ENCODE assay signal across 10 mouse cellular contexts in genomic region chr12:33020011-33020410, GRCm38 (mm10).
DNase-seq lines count a peak whose midpoint lies in the region; ATAC-seq and TF ChIP-seq lines count a peak whose summit lies in the region.
"Had no signal": no experiment of that assay in that cellular context is flagged by ENCODE, and none has a peak within 500 bp of the region (broad histone marks: within the 10 kb centered on the region; RNA-seq: fewer than 3 reads in every experiment).

No protein-coding gene starts in this region.

- no peaks in the 10 kb centered on the region for H3K9me3 ChIP-seq in lung, postnatal 0 days (ENCODE audit: low read length)
- H3K9me3 ChIP-seq in midbrain, embryonic 14.5 days (ENCODE audit: control insufficient read depth, low read length), result no peaks in the 10 kb centered on the region
- H3K9me3 ChIP-seq: liver, embryonic 15.5 days had no signal

- peak; percentile 54 to 83 for DNase-seq in urinary bladder, adult 18-20 months (ENCODE audit: low spot score in 2 of 2)
- no peak for DNase-seq in urinary bladder, postnatal 10 days (ENCODE audit: low spot score)
- DNase-seq in fibroblast of lung, adult 2 months (ENCODE audit: low read depth), result peak; percentile 95
- peak; percentile 81 for DNase-seq in lung, postnatal 0 days (ENCODE audit: low spot score)
- no peak for DNase-seq in midbrain, embryonic 14.5 days
- no peak for DNase-seq in cerebellum, postnatal 4 days (ENCODE audit: low spot score in 2 of 2)
- no peak for DNase-seq in neural tube, embryonic 10.5 days (ENCODE audit: extremely low spot score, low spot score)
- DNase-seq: layer of hippocampus, adult 9-11 months had no signal

- TF ChIP-seq EP300 in lung, postnatal 0 days (IDR thresholded peaks at IDR 0.05), result no peak

- no peak overlapping the region for H3K27ac ChIP-seq in lung, postnatal 0 days (ENCODE audit: low read length)
- H3K27ac ChIP-seq in midbrain, embryonic 14.5 days (replicated peaks; ENCODE audit: low read depth, low read length), result no peak overlapping the region
- H3K27ac ChIP-seq: embryonic facial prominence, embryonic 12.5 days; liver, embryonic 15.5 days had no signal

- peaks cover 4% of the 10 kb centered on the region; the same call in 1 of the 2 replicates for H3K4me1 ChIP-seq in lung, postnatal 0 days (ENCODE audit: insufficient read depth, low read depth, low read length)
- peaks cover 3% of the 10 kb centered on the region for H3K4me1 ChIP-seq in midbrain, embryonic 14.5 days (ENCODE audit: control insufficient read depth, insufficient read depth, low read length)
- H3K4me1 ChIP-seq: liver, embryonic 15.5 days had no signal

- WGBS in lung, postnatal 0 days, result 66% methylated on average over 6 of the region's 6 CpGs
- 91% methylated on average over 6 of the region's 6 CpGs for WGBS in midbrain, embryonic 14.5 days

- no peak overlapping the region for H3K9ac ChIP-seq in lung, postnatal 0 days (replicated peaks; ENCODE audit: low read depth)
- H3K9ac ChIP-seq in midbrain, embryonic 14.5 days (replicated peaks; ENCODE audit: low read length), result no peak overlapping the region
- H3K9ac ChIP-seq: embryonic facial prominence, embryonic 12.5 days; liver, embryonic 15.5 days had no signal

- TF ChIP-seq CTCF in lung, postnatal 0 days (IDR thresholded peaks at IDR 0.05), result no peak

- no peak overlapping the region for H3K4me3 ChIP-seq in lung, postnatal 0 days (ENCODE audit: low read depth, low read length)
- no peak overlapping the region for H3K4me3 ChIP-seq in midbrain, embryonic 14.5 days (replicated peaks; ENCODE audit: low read depth, low read length)
- H3K4me3 ChIP-seq: embryonic facial prominence, embryonic 12.5 days; liver, embryonic 15.5 days had no signal

- no peak overlapping the region for H3K4me2 ChIP-seq in lung, postnatal 0 days (replicated peaks; ENCODE audit: low read depth, low read length)
- H3K4me2 ChIP-seq in midbrain, embryonic 14.5 days (ENCODE audit: low read length), result no peak overlapping the region
- H3K4me2 ChIP-seq: embryonic facial prominence, embryonic 12.5 days; liver, embryonic 15.5 days had no signal

- no peaks in the 10 kb centered on the region for H3K27me3 ChIP-seq in lung, postnatal 0 days (replicated peaks; ENCODE audit: insufficient read depth, low read length)
- H3K27me3 ChIP-seq in midbrain, embryonic 14.5 days (ENCODE audit: control insufficient read depth, insufficient read depth, low read length), result no peaks in the 10 kb centered on the region
- H3K27me3 ChIP-seq: embryonic facial prominence, embryonic 12.5 days; liver, embryonic 15.5 days had no signal

- H3K36me3 ChIP-seq in lung, postnatal 0 days (ENCODE audit: insufficient read depth, low read length), result no peaks in the 10 kb centered on the region
- no peaks in the 10 kb centered on the region for H3K36me3 ChIP-seq in midbrain, embryonic 14.5 days (ENCODE audit: control insufficient read depth, insufficient read depth, low read length)
- H3K36me3 ChIP-seq: embryonic facial prominence, embryonic 12.5 days; liver, embryonic 15.5 days had no signal

- peak; percentile 92 for ATAC-seq in lung, postnatal 0 days
- no peak for ATAC-seq in midbrain, embryonic 14.5 days (ENCODE audit: low FRiP score, low TSS enrichment)

Comparison
In these comparisons a context has a peak if more than half of its experiments do, and no peak if none do; other contexts are left out.
1. DNase-seq: peak in urinary bladder, adult 18-20 months (2 of 2), fibroblast of lung, adult 2 months (single experiment) and lung, postnatal 0 days (single experiment); none in urinary bladder, postnatal 10 days (single experiment), midbrain, embryonic 14.5 days (single experiment), cerebellum, postnatal 4 days (0 of 2) and neural tube, embryonic 10.5 days (single experiment).